Mouse (Mus musculus) kidney, embryonic 14.5 days (tissue): ENCODE data around the gene Stum. TPM values are rescaled to one million over a fixed set of nuclear protein-coding genes. Genes with fewer than 3 reads are reported as not detected.
A peak's percentile ranks its signal among the peaks of the same experiment; 100 is the strongest.

ENCODE experiments used
- ATAC-seq: fragments of 200-750 bp; cut with Nextera tagmentation; 2 replicates; pipeline ENCODE4 v1.8.0; 2017; ENCODE audit warnings: moderate number of reproducible peaks, mild to moderate bottlenecking, moderate TSS enrichment, moderate library complexity; ENCODE audit not compliant: low FRiP score, low TSS enrichment
- H3K27ac ChIP-seq: fragments of 300-500 bp; sonication (generic); 2 replicates; pipeline ENCODE4 v1.5.1; 2014; ENCODE audit warnings: low read depth, mild to moderate bottlenecking, low read length, moderate library complexity, mixed read lengths
- H3K27me3 ChIP-seq: fragments of 300-500 bp; sonication (generic); 2 replicates; pipeline ENCODE4 v1.6.1; 2014; ENCODE audit warnings: mild to moderate bottlenecking, low read length; ENCODE audit not compliant: control insufficient read depth, insufficient read depth
- H3K36me3 ChIP-seq: fragments of 300-500 bp; sonication (generic); 2 replicates; pipeline ENCODE4 v1.6.1; 2014; ENCODE audit warnings: low read length, mixed read lengths; ENCODE audit not compliant: control insufficient read depth, insufficient read depth
- H3K4me1 ChIP-seq: fragments of 300-500 bp; sonication (generic); 2 replicates; pipeline ENCODE4 v1.6.1; 2014; ENCODE audit warnings: low read length, mixed read lengths; ENCODE audit not compliant: control insufficient read depth, insufficient read depth
- H3K4me2 ChIP-seq: fragments of 300-500 bp; sonication (generic); replicated peaks from 2 replicates; pipeline ENCODE4 v1.6.1; 2014; ENCODE audit warnings: low read depth, mild to moderate bottlenecking, low read length
- H3K4me3 ChIP-seq: fragments of 300-500 bp; sonication (generic); 2 replicates; pipeline ENCODE4 v1.5.1; 2014; ENCODE audit warnings: mild to moderate bottlenecking, low read length
- H3K9ac ChIP-seq: fragments of 300-500 bp; sonication (generic); 2 replicates; pipeline ENCODE4 v1.6.1; 2014; ENCODE audit warnings: low read depth, mild to moderate bottlenecking, low read length, moderate library complexity
- H3K9me3 ChIP-seq: fragments of 300-500 bp; sonication (generic); 2 replicates; pipeline ENCODE4 v1.6.1; 2016; ENCODE audit warnings: low read length; ENCODE audit not compliant: control insufficient read depth
- WGBS: fragments of 180-500 bp; shearing (Covaris S2); extraction: QIAGEN DNeasy Blood & Tissue Kit; methylation state at CpG from one replicate; pipeline ENCODE4 v1.1.7; 2014; 5-methylcytosine and 5-hydroxymethylcytosine counted together
- polyA plus RNA-seq: library from polyadenylated mRNA; unstranded; fragments of >200 nt; fragmentation: Nextera tagmentation; extraction: Ambion mirVana; gene quantifications from 2 replicates; pipeline ENCODE4 v1.2.1, GENCODE M21; 2014

Stum gene
- polyA plus RNA-seq, 1 experiment from 2014 or later, result 1.8 TPM

DNA sequence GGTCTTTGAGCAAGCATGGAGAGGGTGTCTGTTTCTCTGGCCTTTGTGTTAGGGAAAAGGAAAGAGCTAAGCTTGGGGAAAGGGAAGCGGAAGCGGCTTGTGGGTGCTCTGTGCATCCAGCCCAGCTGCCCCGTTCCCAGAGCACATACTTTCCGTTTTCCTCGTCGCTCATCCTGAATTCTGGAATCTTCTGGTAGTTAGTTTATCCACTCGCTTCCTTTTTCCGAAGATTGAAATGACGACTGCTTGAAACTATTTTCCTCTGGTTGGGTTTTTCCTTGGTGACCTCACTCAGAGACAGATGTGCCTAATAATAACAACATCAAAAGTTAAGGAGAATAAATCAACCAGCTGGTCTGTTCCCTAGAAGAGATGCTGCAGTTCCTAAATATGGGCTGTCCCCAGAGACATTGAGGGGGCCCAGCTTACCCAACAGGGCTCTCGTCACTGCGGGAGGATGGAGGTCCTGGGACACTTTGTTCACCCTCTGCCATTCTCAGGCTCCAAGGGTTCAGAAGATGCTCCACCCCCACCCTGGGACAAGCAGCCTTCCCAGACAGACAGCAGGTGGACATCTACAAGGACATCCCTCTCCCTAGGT is 80.7 kb downstream of the Stum start:
- Histone ChIP-seq H3K9me3 (no peaks in the 10 kb centered on the region), H3K9ac (no peak overlapping the region), H3K27me3 (no peaks in the 10 kb centered on the region), H3K36me3 (no peaks in the 10 kb centered on the region), H3K27ac (peak overlapping the region; percentile 88), H3K4me3 (no peak overlapping the region), H3K4me1 (peaks cover 48% of the 10 kb centered on the region), H3K4me2 (no peak overlapping the region)
- 82% methylated on average over 11 of the region's 11 CpGs for WGBS
- no peak for ATAC-seq

GRCm38 (mm10) chr1:180401725-180402124 is 81.6 kb downstream of the Stum start:
- Histone ChIP-seq H3K4me1 (peaks cover 44% of the 10 kb centered on the region), H3K9me3 (no peaks in the 10 kb centered on the region), H3K4me3 (no peak overlapping the region), H3K27me3 (no peaks in the 10 kb centered on the region), H3K9ac (no peak overlapping the region), H3K4me2 (no peak overlapping the region), H3K27ac (peak overlapping the region; percentile 14; the same call in 1 of the 2 replicates), H3K36me3 (no peaks in the 10 kb centered on the region)
- no peak for ATAC-seq
- WGBS, result 88% methylated on average over 6 of the region's 6 CpGs

DNA sequence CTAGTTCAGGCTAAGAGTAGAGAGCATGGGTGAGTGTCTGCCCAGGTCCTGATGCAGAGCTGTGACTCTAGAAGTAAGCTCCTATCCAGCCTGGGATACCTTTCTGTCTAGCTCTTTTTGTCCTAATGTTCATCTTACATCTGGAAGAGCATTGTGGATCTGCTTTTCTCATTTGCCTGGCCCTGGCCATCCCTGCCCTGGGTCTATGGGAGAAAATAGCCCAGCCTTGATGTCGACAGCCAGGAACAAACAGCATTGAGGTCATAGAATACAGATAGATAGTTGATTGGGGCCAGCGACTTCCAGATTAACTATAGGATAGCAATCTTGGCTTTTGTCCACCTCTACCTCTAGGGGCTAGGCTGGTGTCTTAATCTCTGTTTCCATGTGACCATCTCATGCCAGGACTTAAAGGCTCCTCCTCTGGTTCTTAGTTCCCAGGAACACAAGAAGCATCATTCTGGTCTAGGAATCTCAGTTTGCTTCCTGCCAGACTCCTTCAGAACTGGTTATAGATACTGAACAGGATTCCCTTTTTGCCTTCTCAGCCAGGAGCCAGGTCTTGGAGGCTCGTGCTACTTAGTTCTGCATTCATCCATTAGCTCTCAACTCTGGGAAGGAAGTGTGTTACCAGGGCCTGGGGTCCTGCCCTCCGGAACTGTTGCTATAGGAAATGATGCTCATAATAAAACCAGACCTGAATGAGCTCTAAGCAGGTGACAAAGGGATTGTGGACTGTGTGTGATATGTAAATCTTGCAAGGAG is 82.4 kb downstream of the Stum start:
- Histone ChIP-seq H3K4me1 (peaks cover 39% of the 10 kb centered on the region), H3K9me3 (no peaks in the 10 kb centered on the region), H3K4me3 (no peak overlapping the region), H3K36me3 (no peaks in the 10 kb centered on the region), H3K9ac (no peak overlapping the region), H3K27me3 (no peaks in the 10 kb centered on the region), H3K27ac (peak overlapping the region; percentile 17; the same call in 1 of the 2 replicates), H3K4me2 (no peak overlapping the region)
- ATAC-seq, result no peak
- 68% methylated on average over 4 of the region's 4 CpGs for WGBS

DNA sequence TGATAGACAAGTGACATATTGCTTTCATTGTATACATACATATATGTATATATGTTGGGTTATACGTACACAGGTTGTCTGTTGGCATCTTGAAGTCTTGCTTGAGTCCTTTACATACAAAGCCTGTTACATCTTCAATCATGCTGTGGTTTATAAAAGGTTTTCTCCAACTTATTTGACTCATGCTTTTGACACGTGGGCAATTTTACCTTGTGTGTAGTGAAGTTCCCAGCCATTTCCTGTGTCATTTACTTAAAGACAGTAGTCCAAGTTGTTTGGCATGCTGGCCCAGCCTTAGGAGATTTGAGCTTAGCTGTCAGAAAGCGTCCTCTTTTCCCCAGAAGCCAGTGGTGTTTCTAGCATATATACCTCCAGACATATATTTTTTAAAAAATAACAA is 84.9 kb downstream of the Stum start:
- WGBS, result 75% methylated on average over 3 of the region's 3 CpGs

GRCm38 (mm10) chr1:180397734-180398133 is 85.6 kb downstream of the Stum start:
- Histone ChIP-seq H3K27me3 (no peaks in the 10 kb centered on the region), H3K36me3 (no peaks in the 10 kb centered on the region), H3K27ac (no peak overlapping the region), H3K9ac (no peak overlapping the region), H3K4me2 (no peak overlapping the region), H3K4me3 (no peak overlapping the region), H3K4me1 (peaks cover 24% of the 10 kb centered on the region), H3K9me3 (no peaks in the 10 kb centered on the region)
- WGBS, result 33% methylated on average over 5 of the region's 5 CpGs
- no peak; the same call in 1 of the 2 replicates for ATAC-seq

More for the DNA sequence above, 84.9 kb downstream of the Stum start:
- no peak overlapping the region for H3K27ac ChIP-seq
- no peak for ATAC-seq
- H3K9ac ChIP-seq, result no peak overlapping the region
- no peaks in the 10 kb centered on the region for H3K36me3 ChIP-seq
- H3K4me3 ChIP-seq, result no peak overlapping the region
- peaks cover 23% of the 10 kb centered on the region for H3K4me1 ChIP-seq
- H3K9me3 ChIP-seq, result no peaks in the 10 kb centered on the region
- H3K27me3 ChIP-seq, result no peaks in the 10 kb centered on the region
- no peak overlapping the region for H3K4me2 ChIP-seq

GRCm38 (mm10) chr1:180393873-180394272 is 89.4 kb downstream of the Stum start:
- no peak for ATAC-seq
- Histone ChIP-seq H3K4me2 (no peak overlapping the region), H3K4me1 (peaks cover 13% of the 10 kb centered on the region; the same call in 1 of the 2 replicates), H3K9me3 (no peaks in the 10 kb centered on the region), H3K27me3 (no peaks in the 10 kb centered on the region), H3K27ac (no peak overlapping the region), H3K4me3 (no peak overlapping the region), H3K9ac (no peak overlapping the region), H3K36me3 (no peaks in the 10 kb centered on the region)
- WGBS, result 85% methylated on average over 12 of the region's 12 CpGs

- no peak overlapping the region for H3K9ac ChIP-seq
- WGBS, result 83% methylated on average over 9 of the region's 9 CpGs
- no peaks in the 10 kb centered on the region for H3K9me3 ChIP-seq
- H3K27me3 ChIP-seq, result no peaks in the 10 kb centered on the region
- no peak overlapping the region for H3K4me2 ChIP-seq
- H3K4me1 ChIP-seq, result peaks cover 19% of the 10 kb centered on the region
- no peaks in the 10 kb centered on the region for H3K36me3 ChIP-seq
- no peak overlapping the region for H3K4me3 ChIP-seq
- ATAC-seq, result no peak
- H3K27ac ChIP-seq, result no peak overlapping the region
These were observed 90.1 kb downstream of the Stum start for GRCm38 (mm10) chr1:180393017-180393797.

DNA sequence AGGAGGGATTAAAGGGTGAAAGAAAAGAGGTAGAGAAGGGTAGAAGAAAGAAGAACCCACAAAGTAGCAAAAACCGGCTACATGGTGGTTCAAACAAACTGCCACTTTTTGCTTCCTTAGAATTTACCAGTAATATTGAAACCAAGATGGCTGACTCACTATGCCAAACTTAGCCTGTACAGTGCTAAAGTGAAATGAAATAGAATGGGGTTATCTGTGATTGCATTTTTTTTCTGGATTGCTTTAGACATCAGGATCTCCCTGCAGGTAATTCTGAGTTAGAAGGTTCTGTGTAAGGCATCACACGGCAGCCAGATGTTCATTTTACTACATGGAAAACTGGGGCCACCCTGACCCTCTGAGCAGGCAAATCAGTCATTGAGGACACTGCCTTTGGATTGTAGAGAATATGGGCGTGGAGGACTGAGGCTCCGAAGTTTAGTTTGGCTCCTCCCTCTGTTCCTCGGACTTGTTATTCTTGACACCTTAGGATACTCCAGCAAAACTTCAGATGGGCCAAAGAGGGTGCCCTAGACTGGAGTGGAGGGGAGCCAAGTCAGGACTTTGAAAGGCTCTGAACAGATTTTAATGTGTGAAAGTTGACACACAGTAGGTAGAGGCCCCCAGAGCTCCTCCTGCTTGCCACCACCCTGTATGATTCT is 91.0 kb downstream of the Stum start:
- no peak overlapping the region for H3K4me2 ChIP-seq
- H3K9ac ChIP-seq, result no peak overlapping the region
- H3K4me1 ChIP-seq, result peaks cover 18% of the 10 kb centered on the region
- ATAC-seq, result no peak
- no peaks in the 10 kb centered on the region for H3K9me3 ChIP-seq
- no peaks in the 10 kb centered on the region for H3K27me3 ChIP-seq
- H3K27ac ChIP-seq, result no peak overlapping the region
- no peak overlapping the region for H3K4me3 ChIP-seq
- no peaks in the 10 kb centered on the region for H3K36me3 ChIP-seq
- 56% methylated on average over 5 of the region's 5 CpGs for WGBS
